Mouse (Mus musculus): ENCODE measurements around the gene Snx19.
A peak's percentile ranks its signal among the peaks of the same experiment; 100 is the strongest.

Gene Snx19

GRCm38 (mm10) chr9:30426882-30427632 is at the start of gene Snx19:
TSS of gene Snx19 (plus strand) at chr9:30427108.
- ATAC-seq (ENCODE audit: insufficient number of reproducible peaks, low FRiP score, low TSS enrichment): peak; percentile 75

GRCm38 (mm10) chr9:30400771-30401170 is 26.1 kb upstream of the Snx19 start:
- ATAC-seq (ENCODE audit: insufficient number of reproducible peaks, low FRiP score, low TSS enrichment): no peak

- no peak for ATAC-seq (ENCODE audit: insufficient number of reproducible peaks, low FRiP score, low TSS enrichment)
Measured at GRCm38 (mm10) chr9:30422940-30423339, 4.0 kb upstream of the Snx19 start.

GRCm38 (mm10) chr9:30425178-30425577 is 1.7 kb upstream of the Snx19 start:
- peak; percentile 73 for ATAC-seq (ENCODE audit: insufficient number of reproducible peaks, low FRiP score, low TSS enrichment)

- ATAC-seq (ENCODE audit: insufficient number of reproducible peaks, low FRiP score, low TSS enrichment): no peak
Measured at GRCm38 (mm10) chr9:30428231-30428630, 1.3 kb downstream of the Snx19 start.

- no peak for ATAC-seq (ENCODE audit: insufficient number of reproducible peaks, low FRiP score, low TSS enrichment)
Measured at GRCm38 (mm10) chr9:30430447-30430846, 3.5 kb downstream of the Snx19 start.

- ATAC-seq (ENCODE audit: insufficient number of reproducible peaks, low FRiP score, low TSS enrichment): no peak
Measured at GRCm38 (mm10) chr9:30431909-30432308, 5.0 kb downstream of the Snx19 start.

- no peak for ATAC-seq (ENCODE audit: insufficient number of reproducible peaks, low FRiP score, low TSS enrichment)
Measured at GRCm38 (mm10) chr9:30433914-30434313, 7.0 kb downstream of the Snx19 start.

- ATAC-seq (ENCODE audit: insufficient number of reproducible peaks, low FRiP score, low TSS enrichment): no peak
Measured at GRCm38 (mm10) chr9:30435902-30436585, 9.1 kb downstream of the Snx19 start.

- no peak for ATAC-seq (ENCODE audit: insufficient number of reproducible peaks, low FRiP score, low TSS enrichment)
Measured at GRCm38 (mm10) chr9:30438505-30438904, 11.6 kb downstream of the Snx19 start.

- ATAC-seq (ENCODE audit: insufficient number of reproducible peaks, low FRiP score, low TSS enrichment): no peak
Measured at GRCm38 (mm10) chr9:30441761-30442160, 14.9 kb downstream of the Snx19 start.

- no peak for ATAC-seq (ENCODE audit: insufficient number of reproducible peaks, low FRiP score, low TSS enrichment)
Measured at GRCm38 (mm10) chr9:30445232-30446085, 18.6 kb downstream of the Snx19 start.

GRCm38 (mm10) chr9:30446126-30446525 is 19.2 kb downstream of the Snx19 start:
- ATAC-seq (ENCODE audit: insufficient number of reproducible peaks, low FRiP score, low TSS enrichment): no peak

- ATAC-seq (ENCODE audit: insufficient number of reproducible peaks, low FRiP score, low TSS enrichment): no peak
Measured at GRCm38 (mm10) chr9:30448459-30448858, 21.6 kb downstream of the Snx19 start.

GRCm38 (mm10) chr9:30449862-30450261 is 23.0 kb downstream of the Snx19 start:
- ATAC-seq (ENCODE audit: insufficient number of reproducible peaks, low FRiP score, low TSS enrichment): no peak

GRCm38 (mm10) chr9:30450834-30451233 is 23.9 kb downstream of the Snx19 start:
- no peak for ATAC-seq (ENCODE audit: insufficient number of reproducible peaks, low FRiP score, low TSS enrichment)

GRCm38 (mm10) chr9:30454527-30454926 is 27.6 kb downstream of the Snx19 start:
- ATAC-seq (ENCODE audit: insufficient number of reproducible peaks, low FRiP score, low TSS enrichment): no peak

GRCm38 (mm10) chr9:30456250-30456649 is 29.3 kb downstream of the Snx19 start:
- ATAC-seq (ENCODE audit: insufficient number of reproducible peaks, low FRiP score, low TSS enrichment): no peak

- no peak for ATAC-seq (ENCODE audit: insufficient number of reproducible peaks, low FRiP score, low TSS enrichment)
Measured at GRCm38 (mm10) chr9:30460501-30460900, 33.6 kb downstream of the Snx19 start.

GRCm38 (mm10) chr9:30464661-30465060 is 37.8 kb downstream of the Snx19 start:
- ATAC-seq (ENCODE audit: insufficient number of reproducible peaks, low FRiP score, low TSS enrichment): no peak

GRCm38 (mm10) chr9:30480043-30480442 is 53.1 kb downstream of the Snx19 start:
- no peak for ATAC-seq (ENCODE audit: insufficient number of reproducible peaks, low FRiP score, low TSS enrichment)

Measured in cerebellum, adult (tissue).